Mouse (Mus musculus) MEL (cell line): ENCODE measurements around the gene Colgalt2. TPM values are rescaled to one million over a fixed set of nuclear protein-coding genes. Genes with fewer than 3 reads are reported as not detected.

Source experiments
- DNase-seq: peaks from one replicate; pipeline ENCODE4 v3.0.0; 2011; ENCODE audit warnings: low read depth, low spot score
- H3K27ac ChIP-seq: 2 replicates; pipeline ENCODE4 v1.5.1; 2012; ENCODE audit warnings: low read depth, mild to moderate bottlenecking, control low read depth, low read length, moderate library complexity; ENCODE audit not compliant: control insufficient read depth
- H3K27me3 ChIP-seq, 2 experiments: fragments of 150-350 bp in 1 of 2; sonication (generic) in 1 of 2; 2 replicates each; pipeline ENCODE4 v1.6.1; 2012; ENCODE audit warnings: low read length in 2 of 2, mild to moderate bottlenecking in 2 of 2, improper control_type of control experiment in 1 of 2, moderate library complexity in 1 of 2; ENCODE audit not compliant: insufficient read depth in 2 of 2, control insufficient read depth in 1 of 2
- H3K36me3 ChIP-seq, 2 experiments: 2 replicates each; pipeline ENCODE4 v1.6.1; 2012 to 2014; ENCODE audit warnings: low read length in 2 of 2, improper control_type of control experiment in 1 of 2, inconsistent platforms in 1 of 2, mild to moderate bottlenecking in 1 of 2; ENCODE audit not compliant: insufficient read depth in 2 of 2, control insufficient read depth in 1 of 2
- H3K4me1 ChIP-seq, 2 experiments: fragments of 150-350 bp in 1 of 2; sonication (generic) in 1 of 2; 2 replicates each; pipeline ENCODE4 v1.6.1; 2012; ENCODE audit warnings: low read length in 2 of 2, improper control_type of control experiment in 1 of 2, mild to moderate bottlenecking in 1 of 2; ENCODE audit not compliant: insufficient read depth in 2 of 2, control insufficient read depth in 1 of 2
- H3K4me3 ChIP-seq, 2 experiments: fragments of 150-350 bp in 1 of 2; sonication (generic) in 1 of 2; 2 replicates each; pipeline ENCODE4 v1.5.1; 2012; ENCODE audit warnings: low read depth in 2 of 2, low read length in 2 of 2, mild to moderate bottlenecking in 2 of 2, moderate library complexity in 2 of 2, control low read depth in 1 of 2, improper control_type of control experiment in 1 of 2; ENCODE audit not compliant: control insufficient read depth in 1 of 2, insufficient read depth in 1 of 2
- H3K79me2 ChIP-seq: 2 replicates; pipeline ENCODE4 v1.6.1; 2012; ENCODE audit warnings: mild to moderate bottlenecking, low read length, moderate library complexity; ENCODE audit not compliant: control insufficient read depth, poor library complexity, insufficient read depth
- H3K9ac ChIP-seq: 2 replicates; pipeline ENCODE4 v1.6.1; 2012; ENCODE audit warnings: low read depth, mild to moderate bottlenecking, control low read depth, low read length, moderate library complexity; ENCODE audit not compliant: control insufficient read depth, poor library complexity, severe bottlenecking
- H3K9me3 ChIP-seq: fragments of 150-350 bp; sonication (generic); replicated peaks from 2 replicates; pipeline ENCODE4 v1.6.1; 2012; ENCODE audit warnings: mild to moderate bottlenecking, low read length, improper control_type of control experiment, moderate library complexity; ENCODE audit not compliant: insufficient read depth
- CHD1 ChIP-seq: IDR thresholded peaks from 2 replicates; pipeline ENCODE4 v1.6.1; 2012; ENCODE audit warnings: low read depth, mild to moderate bottlenecking, inconsistent platforms, low read length, improper control_type of control experiment
- CHD2 ChIP-seq: IDR thresholded peaks from 2 replicates; pipeline ENCODE4 v1.6.1; 2011; ENCODE audit warnings: low read length, improper control_type of control experiment
- CTCF ChIP-seq, 3 experiments: IDR thresholded peaks in 2 of 3; conservative IDR thresholded peaks in 1 of 3; 2 replicates each; pipeline ENCODE4 v1.5.1; 2011 to 2012; ENCODE audit warnings: low read length in 3 of 3, low read depth in 2 of 3, mild to moderate bottlenecking in 2 of 3, improper control_type of control experiment in 1 of 3, inconsistent platforms in 1 of 3, mixed read lengths in 1 of 3, moderate library complexity in 1 of 3; ENCODE audit not compliant: control insufficient read depth in 1 of 3, insufficient read depth in 1 of 3, poor library complexity in 1 of 3, severe bottlenecking in 1 of 3
- ELF1 ChIP-seq: IDR thresholded peaks from 2 replicates; pipeline ENCODE4 v1.6.1; 2014; ENCODE audit warnings: low read depth, mild to moderate bottlenecking, inconsistent platforms, low read length, improper control_type of control experiment, moderate library complexity
- ETS1 ChIP-seq: IDR thresholded peaks from 2 replicates; pipeline ENCODE4 v1.6.1; 2012; ENCODE audit warnings: low read depth, mild to moderate bottlenecking, inconsistent platforms, low read length, improper control_type of control experiment, moderate library complexity
- GABPA ChIP-seq: IDR thresholded peaks from 2 replicates; pipeline ENCODE4 v1.6.1; 2012; ENCODE audit warnings: low read depth, mild to moderate bottlenecking, inconsistent platforms, low read length, improper control_type of control experiment, moderate library complexity
- HCFC1 ChIP-seq: IDR thresholded peaks from 2 replicates; pipeline ENCODE4 v1.6.1; 2012; ENCODE audit warnings: low read depth, mild to moderate bottlenecking, inconsistent platforms, low read length, improper control_type of control experiment, moderate library complexity
- KAT2A ChIP-seq: conservative IDR thresholded peaks from 2 replicates; pipeline ENCODE4 v1.6.1; 2012; ENCODE audit warnings: low read depth, low read length, improper control_type of control experiment, inconsistent platforms
- MAFK ChIP-seq: IDR thresholded peaks from 2 replicates; pipeline ENCODE4 v1.6.1; 2011; ENCODE audit warnings: low read depth, mild to moderate bottlenecking, low read length, improper control_type of control experiment, borderline replicate concordance
- MAX ChIP-seq: IDR thresholded peaks from 2 replicates; pipeline ENCODE4 v1.6.1; 2011; ENCODE audit warnings: low read length, improper control_type of control experiment
- MEF2A ChIP-seq: IDR thresholded peaks from 2 replicates; pipeline ENCODE4 v1.6.1; 2014; ENCODE audit warnings: low read depth, mild to moderate bottlenecking, inconsistent platforms, low read length, improper control_type of control experiment; ENCODE audit not compliant: poor library complexity, insufficient replicate concordance, severe bottlenecking; ENCODE audit errors: extremely low read depth
- MYC ChIP-seq: IDR thresholded peaks from 2 replicates; pipeline ENCODE4 v1.6.1; 2011; ENCODE audit warnings: low read depth, mild to moderate bottlenecking, low read length, improper control_type of control experiment, moderate library complexity
- NELFE ChIP-seq: IDR thresholded peaks from 2 replicates; pipeline ENCODE4 v1.6.1; 2011; ENCODE audit warnings: low read depth, low read length, improper control_type of control experiment
- POLR2AphosphoS2 ChIP-seq: IDR thresholded peaks from 2 replicates; pipeline ENCODE4 v1.6.1; 2011; ENCODE audit warnings: low read length, improper control_type of control experiment
- POLR2AphosphoS5 ChIP-seq: IDR thresholded peaks from 2 replicates; pipeline ENCODE4 v1.6.1; 2012; ENCODE audit warnings: low read depth, borderline replicate concordance, mild to moderate bottlenecking, inconsistent platforms, low read length, moderate library complexity, mixed read lengths
- RAD21 ChIP-seq: IDR thresholded peaks from 2 replicates; pipeline ENCODE4 v1.6.1; 2011; ENCODE audit warnings: mild to moderate bottlenecking, low read depth, low read length, improper control_type of control experiment
- TAL1 ChIP-seq: IDR thresholded peaks from 2 replicates; pipeline ENCODE4 v1.6.1; 2012; ENCODE audit warnings: mild to moderate bottlenecking, inconsistent platforms, low read length, moderate library complexity, mixed read lengths
- TBP ChIP-seq: IDR thresholded peaks from 2 replicates; pipeline ENCODE4 v1.8.0; 2011; ENCODE audit warnings: low read depth, low read length, improper control_type of control experiment
- UBTF ChIP-seq: IDR thresholded peaks from 2 replicates; pipeline ENCODE4 v1.6.1; 2012; ENCODE audit warnings: low read depth, mild to moderate bottlenecking, inconsistent platforms, low read length, improper control_type of control experiment, moderate library complexity, borderline replicate concordance; ENCODE audit not compliant: insufficient read depth
- USF2 ChIP-seq, 2 experiments: IDR thresholded peaks; 2 replicates each; pipeline ENCODE4 v1.6.1; 2011 to 2012; ENCODE audit warnings: improper control_type of control experiment in 2 of 2, low read length in 2 of 2, borderline replicate concordance in 1 of 2, inconsistent platforms in 1 of 2, low read depth in 1 of 2, mild to moderate bottlenecking in 1 of 2; ENCODE audit not compliant: insufficient read depth in 1 of 2
- ZMIZ1 ChIP-seq: IDR thresholded peaks from 2 replicates; pipeline ENCODE4 v1.6.1; 2012; ENCODE audit warnings: low read depth, mild to moderate bottlenecking, inconsistent platforms, low read length, improper control_type of control experiment, moderate library complexity
- polyA plus RNA-seq, 2 experiments: library from polyadenylated mRNA; stranded (reverse) in 1 of 2; unstranded in 1 of 2; fragments of >175 nt in 1 of 2; fragments of >200 nt in 1 of 2; gene quantifications; 2 replicates each; pipeline versions ENCODE4 v1.2.1 to v1.2.4; 2012; ENCODE audit warnings: low replicate concordance in 2 of 2, low read depth in 1 of 2; ENCODE audit not compliant: insufficient read length in 2 of 2, insufficient read depth in 1 of 2, missing spikeins in 1 of 2
- total RNA-seq: library from RNA; depleted of rRNA; stranded (reverse); fragments of 300-350 nt; gene quantifications from 2 replicates; pipeline ENCODE4 v1.2.3, GENCODE M21; 2012

Gene Colgalt2
- total and polyA plus RNA-seq, 3 experiments: not detected

- Histone ChIP-seq H3K36me3 (peaks cover 0 to 8% of the 10 kb centered on the region in 2 experiments; a peak in 2 of 4 replicates), H3K4me1 (peaks cover 5 to 22% of the 10 kb centered on the region in 2 experiments), H3K79me2 (no peaks in the 10 kb centered on the region), H3K4me3 (no peak overlapping the region), H3K9me3 (no peaks in the 10 kb centered on the region), H3K27ac (no peak overlapping the region), H3K27me3 (peaks cover 2 to 4% of the 10 kb centered on the region in 2 experiments; a peak in 3 of 4 replicates), H3K9ac (no peak overlapping the region)
- TF ChIP-seq CHD1 (no peak), NELFE (no peak), MYC (no peak), USF2 (IDR thresholded peaks at IDR 0.05; ENCODE audit: borderline replicate concordance in 1 of 2, insufficient read depth in 1 of 2, low read depth in 1 of 2, low read length in 2 of 2) (no peak), ETS1 (no peak), TBP (no peak), UBTF (no peak), CHD2 (no peak), ZMIZ1 (no peak), POLR2AphosphoS5 (no peak), MAFK (no peak), RAD21 (no peak), GABPA (no peak), TAL1 (no peak), HCFC1 (no peak), MEF2A (no peak), KAT2A (no peak), MAX (no peak)
- no peak for DNase-seq
Observed at GRCm38 (mm10) chr1:152526154-152526553, 126.5 kb downstream of the Colgalt2 start.

- no peak for TF ChIP-seq MAX
- TF ChIP-seq ELF1: no peak
- TF ChIP-seq CHD2: no peak
- TF ChIP-seq TBP: no peak
- no peak for TF ChIP-seq POLR2AphosphoS2
- no peak for TF ChIP-seq HCFC1
- TF ChIP-seq MEF2A: no peak
- TF ChIP-seq CTCF (IDR thresholded peaks at IDR 0.05 in 2 of 3, conservative IDR thresholded peaks at IDR 0.05 in 1 of 3; ENCODE audit: control insufficient read depth in 1 of 3, insufficient read depth in 1 of 3, low read depth in 2 of 3, low read length in 3 of 3, poor library complexity in 1 of 3, severe bottlenecking in 1 of 3): no peak
- Histone ChIP-seq H3K9me3 (no peaks in the 10 kb centered on the region), H3K27ac (no peak overlapping the region), H3K79me2 (no peaks in the 10 kb centered on the region), H3K4me1 (peaks cover 5 to 17% of the 10 kb centered on the region in 2 experiments), H3K27me3 (peaks cover 2 to 4% of the 10 kb centered on the region in 2 experiments; a peak in 3 of 4 replicates), H3K9ac (no peak overlapping the region), H3K36me3 (peaks cover 0 to 8% of the 10 kb centered on the region in 2 experiments; a peak in 2 of 4 replicates), H3K4me3 (no peak overlapping the region)
- no peak for DNase-seq
Observed at GRCm38 (mm10) chr1:152528214-152528613, 128.6 kb downstream of the Colgalt2 start.
